ENCODE assay signal across 19 mouse cellular contexts in the genomic region with DNA sequence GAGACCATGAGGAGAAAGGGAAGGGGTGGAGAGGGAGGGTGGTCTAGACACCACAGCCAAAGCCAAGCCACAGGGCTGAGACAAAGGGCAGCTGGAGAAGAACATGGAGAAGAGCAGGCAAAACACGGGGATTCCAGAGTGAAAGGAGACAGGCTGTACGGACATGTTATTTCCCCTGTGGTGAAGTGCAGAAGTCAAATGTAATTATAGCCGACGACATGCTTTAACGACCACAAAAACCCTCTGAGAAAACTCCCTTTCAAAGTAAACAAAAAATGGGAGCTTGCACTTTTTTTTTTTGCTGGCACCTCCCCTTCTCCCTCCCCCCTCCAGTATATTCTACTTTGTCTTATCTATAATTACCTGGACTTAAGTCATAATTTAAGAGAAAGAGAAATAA.
"Had no signal": no experiment of that assay in that cellular context is flagged by ENCODE, and none has a peak within 500 bp of the region (broad histone marks: within the 10 kb centered on the region; RNA-seq: fewer than 3 reads in every experiment).

No protein-coding gene starts in this region.

- H3K9ac ChIP-seq: lung, embryonic 14.5 days; midbrain, embryonic 12.5 days; neural tube, embryonic 13.5 days; neural tube, embryonic 15.5 days; stomach, embryonic 15.5 days had no signal

- H3K27ac ChIP-seq: midbrain, embryonic 10.5 days; midbrain, embryonic 12.5 days; neural tube, embryonic 13.5 days; neural tube, embryonic 15.5 days; stomach, embryonic 15.5 days; stomach, postnatal 0 days had no signal

- DNase-seq: lung, adult 18-20 months; lung, embryonic 14.5 days; lung, postnatal 10 days; lung, postnatal 4 days; midbrain, embryonic 14.5 days; retina, postnatal 1 day; right cerebral cortex, adult 18-20 months; right cerebral cortex, postnatal 25 days; thymus, adult 2 months; thymus, postnatal 25 days; thymus, postnatal 4 days had no signal

- H3K4me1 ChIP-seq: midbrain, embryonic 10.5 days; midbrain, embryonic 12.5 days; neural tube, embryonic 13.5 days; neural tube, embryonic 15.5 days; stomach, embryonic 15.5 days had no signal

- H3K9me3 ChIP-seq: midbrain, embryonic 10.5 days; midbrain, embryonic 12.5 days; neural tube, embryonic 13.5 days; neural tube, embryonic 15.5 days; stomach, embryonic 15.5 days had no signal

- ATAC-seq: midbrain, embryonic 16.5 days had no signal

- H3K4me3 ChIP-seq: midbrain, embryonic 10.5 days; midbrain, embryonic 12.5 days; myocyte; neural tube, embryonic 13.5 days; neural tube, embryonic 15.5 days; stomach, embryonic 15.5 days had no signal

- H3K4me2 ChIP-seq: lung, embryonic 14.5 days; midbrain, embryonic 12.5 days; neural tube, embryonic 13.5 days; neural tube, embryonic 15.5 days; stomach, embryonic 15.5 days had no signal

- H3K27me3 ChIP-seq: midbrain, embryonic 12.5 days; neural tube, embryonic 13.5 days; neural tube, embryonic 15.5 days; stomach, embryonic 15.5 days had no signal

- H3K36me3 ChIP-seq: midbrain, embryonic 10.5 days; midbrain, embryonic 12.5 days; neural tube, embryonic 13.5 days; neural tube, embryonic 15.5 days; stomach, embryonic 15.5 days had no signal
